Mouse (Mus musculus): Measurements from ENCODE around the gene Ywhaq. TPM values are rescaled to one million over a fixed set of nuclear protein-coding genes. Genes with fewer than 3 reads are reported as not detected.
A peak's percentile ranks its signal among the peaks of the same experiment; 100 is the strongest.

The Ywhaq gene
- polyA plus RNA-seq, 1 experiment from 2014 or later: 1,089 TPM

DNA sequence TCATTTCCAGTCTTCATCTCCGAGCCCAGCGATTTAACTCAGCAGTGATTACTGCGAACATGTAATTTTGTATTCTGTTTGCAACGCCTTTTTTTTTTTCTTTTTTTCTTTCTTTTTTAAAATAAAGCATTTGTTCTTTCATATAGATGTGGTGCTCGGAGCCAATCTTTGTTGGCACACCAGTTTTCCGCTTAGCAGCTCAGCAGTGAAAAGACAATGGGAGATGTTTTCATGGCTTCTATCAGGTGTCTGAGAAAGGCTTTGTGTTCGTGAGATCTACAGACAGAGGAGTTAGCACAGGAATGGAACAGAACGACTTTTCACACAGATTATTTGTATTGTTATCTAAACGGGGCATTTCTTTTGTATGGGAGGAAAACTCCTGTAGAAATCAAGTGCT is 22.0 kb upstream of the Ywhaq start:
- Histone ChIP-seq H3K36me3 (ENCODE audit: control insufficient read depth, insufficient read depth) (no peaks in the 10 kb centered on the region), H3K4me3 (replicated peaks; ENCODE audit: low read length) (no peak overlapping the region), H3K27ac (ENCODE audit: low read length) (no peak overlapping the region), H3K27me3 (replicated peaks; ENCODE audit: control insufficient read depth, insufficient read depth, low read length) (no peaks in the 10 kb centered on the region), H3K4me1 (replicated peaks; ENCODE audit: control insufficient read depth, insufficient read depth, low read length) (peaks cover 4% of the 10 kb centered on the region), H3K4me2 (ENCODE audit: low read length) (no peak overlapping the region), H3K9ac (replicated peaks; ENCODE audit: low read depth, low read length) (no peak overlapping the region), H3K9me3 (ENCODE audit: control insufficient read depth, low read length) (no peaks in the 10 kb centered on the region)
- ATAC-seq: no peak
- 53% methylated on average over 9 of the region's 9 CpGs for WGBS

GRCm38 (mm10) chr12:21438750-21439394 is 21.4 kb upstream of the Ywhaq start:
- no peak overlapping the region for H3K27ac ChIP-seq (ENCODE audit: low read length)
- no peak overlapping the region for H3K9ac ChIP-seq (replicated peaks; ENCODE audit: low read depth, low read length)
- H3K36me3 ChIP-seq (ENCODE audit: control insufficient read depth, insufficient read depth): no peaks in the 10 kb centered on the region
- no peak overlapping the region for H3K4me3 ChIP-seq (replicated peaks; ENCODE audit: low read length)
- WGBS: 67% methylated on average over 4 of the region's 4 CpGs
- no peaks in the 10 kb centered on the region for H3K9me3 ChIP-seq (ENCODE audit: control insufficient read depth, low read length)
- no peak overlapping the region for H3K4me2 ChIP-seq (ENCODE audit: low read length)
- peaks cover 4% of the 10 kb centered on the region for H3K4me1 ChIP-seq (replicated peaks; ENCODE audit: control insufficient read depth, insufficient read depth, low read length)
- no peak for ATAC-seq
- no peaks in the 10 kb centered on the region for H3K27me3 ChIP-seq (replicated peaks; ENCODE audit: control insufficient read depth, insufficient read depth, low read length)

DNA sequence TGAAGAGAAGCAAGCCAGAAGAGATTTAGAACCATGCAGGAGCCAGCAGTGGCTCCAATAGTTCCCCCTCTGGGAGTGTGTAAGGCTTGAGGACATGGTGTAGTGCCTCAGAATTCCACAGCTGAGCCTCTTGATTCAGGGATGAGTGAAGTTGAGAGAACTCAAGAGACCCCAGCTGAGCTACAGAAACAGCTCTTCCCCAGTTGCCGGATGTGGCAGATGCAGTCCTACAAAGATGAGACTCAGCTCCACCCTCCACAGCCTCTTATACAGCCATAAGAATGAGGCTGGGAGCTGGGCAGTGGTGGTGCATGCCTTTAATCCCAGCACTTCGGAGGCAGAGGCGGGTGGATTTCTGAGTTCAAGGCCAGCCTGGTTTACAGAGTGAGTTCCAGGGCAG is 20.9 kb upstream of the Ywhaq start:
- H3K4me2 ChIP-seq (ENCODE audit: low read length): no peak overlapping the region
- 82% methylated on average over 3 of the region's 3 CpGs for WGBS
- no peak overlapping the region for H3K4me3 ChIP-seq (replicated peaks; ENCODE audit: low read length)
- no peaks in the 10 kb centered on the region for H3K27me3 ChIP-seq (replicated peaks; ENCODE audit: control insufficient read depth, insufficient read depth, low read length)
- ATAC-seq: no peak
- H3K36me3 ChIP-seq (ENCODE audit: control insufficient read depth, insufficient read depth): no peaks in the 10 kb centered on the region
- H3K4me1 ChIP-seq (replicated peaks; ENCODE audit: control insufficient read depth, insufficient read depth, low read length): peaks cover 4% of the 10 kb centered on the region
- no peak overlapping the region for H3K27ac ChIP-seq (ENCODE audit: low read length)
- no peaks in the 10 kb centered on the region for H3K9me3 ChIP-seq (ENCODE audit: control insufficient read depth, low read length)
- H3K9ac ChIP-seq (replicated peaks; ENCODE audit: low read depth, low read length): no peak overlapping the region

DNA sequence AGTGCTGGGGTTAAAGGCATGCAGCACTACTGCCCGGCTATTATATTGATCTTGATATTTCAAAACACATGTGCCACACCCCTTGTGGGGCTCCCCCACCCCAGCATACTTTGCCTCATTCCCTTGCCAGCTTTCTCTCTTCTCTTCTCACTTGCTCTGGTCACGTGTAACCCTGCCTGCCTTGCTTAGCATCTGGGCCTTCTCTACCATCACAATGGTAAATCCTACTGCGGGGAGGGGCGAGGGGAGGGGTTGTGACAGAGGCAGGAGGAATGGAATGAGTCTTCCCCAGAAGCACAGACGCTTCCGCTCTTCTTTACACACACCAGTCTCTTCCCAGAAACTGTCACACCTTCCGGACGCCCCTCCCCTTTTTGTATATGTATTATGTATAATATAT is 14.5 kb upstream of the Ywhaq start:
- no peak overlapping the region for H3K4me2 ChIP-seq (ENCODE audit: low read length)
- H3K27me3 ChIP-seq (replicated peaks; ENCODE audit: control insufficient read depth, insufficient read depth, low read length): no peaks in the 10 kb centered on the region
- no peaks in the 10 kb centered on the region for H3K36me3 ChIP-seq (ENCODE audit: control insufficient read depth, insufficient read depth)
- no peak overlapping the region for H3K27ac ChIP-seq (ENCODE audit: low read length)
- WGBS: 62% methylated on average over 8 of the region's 8 CpGs
- H3K4me1 ChIP-seq (replicated peaks; ENCODE audit: control insufficient read depth, insufficient read depth, low read length): no peaks in the 10 kb centered on the region
- ATAC-seq: no peak
- H3K9ac ChIP-seq (replicated peaks; ENCODE audit: low read depth, low read length): no peak overlapping the region
- no peak overlapping the region for H3K4me3 ChIP-seq (replicated peaks; ENCODE audit: low read length)
- no peaks in the 10 kb centered on the region for H3K9me3 ChIP-seq (ENCODE audit: control insufficient read depth, low read length)

DNA sequence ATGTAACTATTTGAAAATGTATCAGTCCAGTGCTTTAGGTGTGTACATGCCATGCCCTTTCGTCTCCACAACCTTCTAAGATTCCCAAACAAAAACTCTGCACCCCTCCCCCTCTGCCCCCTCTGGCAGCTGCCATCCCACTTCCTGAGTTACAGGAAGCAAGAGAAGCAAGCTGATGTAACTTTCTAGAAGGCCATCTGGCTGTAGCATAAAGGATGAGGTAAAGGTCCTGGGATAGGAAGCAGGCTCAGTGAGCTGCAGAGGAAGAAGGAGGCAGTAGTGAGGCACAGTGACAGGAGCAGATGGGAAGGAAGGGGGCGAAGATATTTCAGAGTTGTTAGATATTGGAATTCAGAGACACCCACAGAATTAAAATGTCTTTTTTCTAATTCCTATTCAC is 13.6 kb upstream of the Ywhaq start:
- Histone ChIP-seq H3K4me3 (replicated peaks; ENCODE audit: low read length) (no peak overlapping the region), H3K27me3 (replicated peaks; ENCODE audit: control insufficient read depth, insufficient read depth, low read length) (no peaks in the 10 kb centered on the region), H3K9me3 (ENCODE audit: control insufficient read depth, low read length) (no peaks in the 10 kb centered on the region), H3K9ac (replicated peaks; ENCODE audit: low read depth, low read length) (no peak overlapping the region), H3K27ac (ENCODE audit: low read length) (no peak overlapping the region), H3K36me3 (ENCODE audit: control insufficient read depth, insufficient read depth) (no peaks in the 10 kb centered on the region), H3K4me1 (replicated peaks; ENCODE audit: control insufficient read depth, insufficient read depth, low read length) (peaks cover 7% of the 10 kb centered on the region), H3K4me2 (ENCODE audit: low read length) (no peak overlapping the region)
- ATAC-seq: no peak
- WGBS: 75% methylated on average over 2 of the region's 2 CpGs

- peaks cover 13% of the 10 kb centered on the region for H3K4me1 ChIP-seq (replicated peaks; ENCODE audit: control insufficient read depth, insufficient read depth, low read length)
- H3K36me3 ChIP-seq (ENCODE audit: control insufficient read depth, insufficient read depth): no peaks in the 10 kb centered on the region
- no peak overlapping the region for H3K9ac ChIP-seq (replicated peaks; ENCODE audit: low read depth, low read length)
- no peaks in the 10 kb centered on the region for H3K9me3 ChIP-seq (ENCODE audit: control insufficient read depth, low read length)
- no peak overlapping the region for H3K27ac ChIP-seq (ENCODE audit: low read length)
- H3K27me3 ChIP-seq (replicated peaks; ENCODE audit: control insufficient read depth, insufficient read depth, low read length): no peaks in the 10 kb centered on the region
- 79% methylated on average over 4 of the region's 4 CpGs for WGBS
- H3K4me3 ChIP-seq (replicated peaks; ENCODE audit: low read length): no peak overlapping the region
- ATAC-seq: no peak
- H3K4me2 ChIP-seq (ENCODE audit: low read length): no peak overlapping the region
Observed at GRCm38 (mm10) chr12:21430140-21430539, 12.7 kb upstream of the Ywhaq start.

DNA sequence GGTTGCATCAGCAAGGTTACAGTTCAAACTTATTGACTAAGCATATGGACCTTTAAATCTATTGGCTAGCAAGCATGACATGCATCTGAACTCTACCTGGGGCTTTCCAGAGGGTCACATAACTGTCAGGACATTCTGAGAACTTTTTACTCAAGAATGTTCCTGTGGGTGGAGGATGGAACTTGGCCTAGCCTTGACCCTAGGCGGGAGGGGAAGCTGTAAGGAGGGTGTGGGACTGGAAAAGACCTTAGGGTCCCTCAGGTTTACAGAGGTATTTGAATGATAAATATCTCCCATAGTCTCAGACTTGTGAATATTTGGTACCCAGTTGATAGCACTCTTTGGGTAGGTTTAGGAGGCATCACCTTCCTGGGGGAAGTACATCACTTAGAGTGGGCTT is 11.6 kb upstream of the Ywhaq start:
- Histone ChIP-seq H3K4me2 (ENCODE audit: low read length) (no peak overlapping the region), H3K9me3 (ENCODE audit: control insufficient read depth, low read length) (no peaks in the 10 kb centered on the region), H3K27ac (ENCODE audit: low read length) (no peak overlapping the region), H3K36me3 (ENCODE audit: control insufficient read depth, insufficient read depth) (no peaks in the 10 kb centered on the region), H3K4me1 (replicated peaks; ENCODE audit: control insufficient read depth, insufficient read depth, low read length) (peaks cover 13% of the 10 kb centered on the region), H3K27me3 (replicated peaks; ENCODE audit: control insufficient read depth, insufficient read depth, low read length) (no peaks in the 10 kb centered on the region), H3K9ac (replicated peaks; ENCODE audit: low read depth, low read length) (no peak overlapping the region), H3K4me3 (replicated peaks; ENCODE audit: low read length) (no peak overlapping the region)
- 71% methylated on average over 1 of the region's 1 CpGs for WGBS
- ATAC-seq: no peak

DNA sequence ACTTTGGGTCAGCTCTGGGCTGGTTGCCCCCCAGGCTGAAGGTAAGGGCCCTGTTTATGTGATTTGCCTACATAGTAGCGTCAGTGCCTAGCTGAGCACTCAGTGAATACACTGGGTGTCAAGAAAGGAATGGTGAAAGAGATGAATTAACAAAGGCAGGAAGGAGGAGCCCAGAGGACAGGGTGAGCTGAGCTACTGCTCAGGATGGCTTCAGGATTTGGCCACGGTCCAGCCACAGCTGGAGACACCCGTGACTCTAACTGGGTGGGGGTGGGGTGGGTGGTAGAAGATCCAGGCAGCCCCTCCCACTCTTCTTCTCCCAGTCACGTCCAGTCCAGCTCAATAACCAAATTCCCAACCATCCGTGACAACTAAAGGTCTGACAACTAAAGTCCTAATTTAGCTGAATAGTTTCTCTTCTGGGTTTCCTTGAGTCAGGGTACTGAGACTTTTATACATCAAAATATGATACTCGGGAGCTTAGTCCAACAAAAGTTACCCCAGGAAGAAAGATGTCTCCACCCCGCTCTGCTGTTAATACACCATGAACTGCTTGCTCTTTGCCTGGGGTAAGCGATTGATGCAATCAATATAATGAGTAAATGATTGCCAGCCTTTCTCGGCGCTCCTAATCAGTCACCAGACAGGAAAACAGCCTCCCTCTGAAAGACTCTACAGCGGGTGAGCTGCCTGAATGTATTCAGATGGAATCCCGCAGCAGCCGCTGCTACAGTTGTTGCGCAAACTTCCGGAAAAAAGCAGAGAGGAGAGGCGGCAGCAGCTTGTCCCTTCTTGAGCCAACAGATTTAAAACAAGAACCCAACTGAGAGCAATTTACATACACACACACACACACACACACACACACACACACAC is 8.9 kb upstream of the Ywhaq start:
- no peaks in the 10 kb centered on the region for H3K9me3 ChIP-seq (ENCODE audit: control insufficient read depth, low read length)
- H3K27ac ChIP-seq (ENCODE audit: low read length): no peak overlapping the region
- H3K4me1 ChIP-seq (replicated peaks; ENCODE audit: control insufficient read depth, insufficient read depth, low read length): peaks cover 13% of the 10 kb centered on the region
- peak overlapping the region; percentile 18; the same call in 1 of the 2 replicates for H3K4me3 ChIP-seq (replicated peaks; ENCODE audit: low read length)
- 0 out of 2 replicates have a peak overlapping the region, but pooled peaks have one; percentile 19 for H3K9ac ChIP-seq (replicated peaks; ENCODE audit: low read depth, low read length)
- WGBS: 5% methylated on average over 16 of the region's 16 CpGs
- H3K36me3 ChIP-seq (ENCODE audit: control insufficient read depth, insufficient read depth): no peaks in the 10 kb centered on the region
- no peaks in the 10 kb centered on the region for H3K27me3 ChIP-seq (replicated peaks; ENCODE audit: control insufficient read depth, insufficient read depth, low read length)
- peak; percentile 45 for ATAC-seq
- H3K4me2 ChIP-seq (ENCODE audit: low read length): peak overlapping the region; percentile 39

- peaks cover 13% of the 10 kb centered on the region for H3K4me1 ChIP-seq (replicated peaks; ENCODE audit: control insufficient read depth, insufficient read depth, low read length)
- no peak for ATAC-seq
- 7% methylated on average over 7 of the region's 7 CpGs for WGBS
- no peaks in the 10 kb centered on the region for H3K36me3 ChIP-seq (ENCODE audit: control insufficient read depth, insufficient read depth)
- no peak overlapping the region for H3K27ac ChIP-seq (ENCODE audit: low read length)
- no peak overlapping the region for H3K9ac ChIP-seq (replicated peaks; ENCODE audit: low read depth, low read length)
- H3K4me3 ChIP-seq (replicated peaks; ENCODE audit: low read length): no peak overlapping the region
- H3K27me3 ChIP-seq (replicated peaks; ENCODE audit: control insufficient read depth, insufficient read depth, low read length): no peaks in the 10 kb centered on the region
- H3K9me3 ChIP-seq (ENCODE audit: control insufficient read depth, low read length): no peaks in the 10 kb centered on the region
- no peak overlapping the region for H3K4me2 ChIP-seq (ENCODE audit: low read length)
Observed at GRCm38 (mm10) chr12:21424683-21425082, 7.2 kb upstream of the Ywhaq start.

Data from forebrain, embryonic 16.5 days (tissue).